Mouse (Mus musculus) adipose tissue, adult 10 weeks (tissue): ENCODE measurements around the gene Nudcd3. TPM values are rescaled to one million over a fixed set of nuclear protein-coding genes. Genes with fewer than 3 reads are reported as not detected.

Experiments
- polyA plus RNA-seq: library from polyadenylated mRNA; stranded (reverse); fragments of 350-450 nt; fragmentation: Illumina TruSeq; extraction: RNeasy Lipid Tissue Mini Kit (QIAGEN cat#74804); gene quantifications from one replicate; pipeline ENCODE4 v1.2.3, GENCODE M21; 2014; ENCODE audit warnings: low read depth, low replicate concordance

Gene Nudcd3
- polyA plus RNA-seq, result 39.9 TPM

GRCm38 (mm10) chr11:6200087-6200569, at the start of gene Nudcd3:
Gene Nudcd3 (minus strand): TSS chr11:6200415.

GRCm38 (mm10) chr11:6230012-6230411, 29.8 kb upstream of the Nudcd3 start, which contains the start of gene Npc1l1:
Gene Npc1l1 (minus strand): TSS chr11:6230143.

GRCm38 (mm10) chr11:6199410-6200086, 667 bp downstream of the Nudcd3 start, which contains the start of gene A730071L15Rik:
Gene A730071L15Rik (plus strand): TSS chr11:6200029.

GRCm38 (mm10) chr11:6066176-6066575, 134.0 kb downstream of the Nudcd3 start, which contains the start of gene Camk2b:
Gene Camk2b (minus strand): TSS chr11:6066362.

Other genes starting within 250 kb of the Nudcd3 start
- gene Ykt6, start 244.7 kb downstream of the Nudcd3 start, polyA plus RNA-seq, result 83.1 TPM
- 81.0 TPM for gene Camk2b, start 134.1 kb downstream of the Nudcd3 start, polyA plus RNA-seq
- gene A730071L15Rik, start 386 bp downstream of the Nudcd3 start, polyA plus RNA-seq, result 0.19 TPM
- gene Npc1l1, start 29.7 kb upstream of the Nudcd3 start, polyA plus RNA-seq, result 1.2 TPM
- gene Ddx56, start 67.4 kb upstream of the Nudcd3 start, polyA plus RNA-seq, result 36.3 TPM
- 187 TPM for gene Tmed4, start 74.5 kb upstream of the Nudcd3 start, polyA plus RNA-seq
- gene Ogdh, start 91.2 kb upstream of the Nudcd3 start, polyA plus RNA-seq, result 143 TPM
- gene Zmiz2, start 188.7 kb upstream of the Nudcd3 start, polyA plus RNA-seq, result 44.5 TPM
- 1,766 TPM for gene Ppia, start 215.0 kb upstream of the Nudcd3 start, polyA plus RNA-seq
- gene H2afv, start 244.0 kb upstream of the Nudcd3 start, polyA plus RNA-seq, result 57.8 TPM